Mouse (Mus musculus): Measurements from ENCODE around the gene Asap2.

- no peak for TF ChIP-seq CTCF (conservative IDR thresholded peaks at IDR 0.05; ENCODE audit: low read length)
- no peak for TF ChIP-seq POU5F1 (IDR thresholded peaks at IDR 0.05; ENCODE audit: borderline replicate concordance, low read length)
These were observed 326.6 kb downstream of the Asap2 start for GRCm38 (mm10) chr12:21316869-21317265.

Data from E14TG2a.4 (cell line).